Mouse (Mus musculus) kidney, adult 11 months (tissue): ENCODE measurements around the gene Fndc5.

ENCODE experiments used
- DNase-seq: peaks from one replicate; pipeline ENCODE4 v3.0.0; 2022

Fndc5 gene

GRCm38 (mm10) chr4:129136579-129137391 lies at the start of gene Fndc5:
Gene Fndc5, plus strand, starts transcription at chr4:129136999.
- no peak for DNase-seq

- DNase-seq = no peak
Measured at GRCm38 (mm10) chr4:129087850-129088249, 48.9 kb upstream of the Fndc5 start.

GRCm38 (mm10) chr4:129095276-129095675 lies 41.5 kb upstream of the Fndc5 start:
- DNase-seq = no peak

GRCm38 (mm10) chr4:129097006-129097405 lies 39.8 kb upstream of the Fndc5 start:
- no peak for DNase-seq

GRCm38 (mm10) chr4:129102133-129102829 lies 34.5 kb upstream of the Fndc5 start:
- DNase-seq = no peak

- no peak for DNase-seq
Measured at GRCm38 (mm10) chr4:129105356-129105755, 31.4 kb upstream of the Fndc5 start, which contains the start of gene Tmem54. Gene Tmem54, plus strand, starts transcription at chr4:129105548.

- no peak for DNase-seq
Measured at GRCm38 (mm10) chr4:129106073-129106472, 30.7 kb upstream of the Fndc5 start.

- no peak for DNase-seq
Measured at GRCm38 (mm10) chr4:129107348-129107899, 29.4 kb upstream of the Fndc5 start.

- no peak for DNase-seq
Measured at GRCm38 (mm10) chr4:129108624-129109023, 28.2 kb upstream of the Fndc5 start.

- DNase-seq = no peak
Measured at GRCm38 (mm10) chr4:129110804-129111203, 26.0 kb upstream of the Fndc5 start.

GRCm38 (mm10) chr4:129111350-129111749 lies 25.4 kb upstream of the Fndc5 start:
- no peak for DNase-seq

GRCm38 (mm10) chr4:129112231-129112630 lies 24.6 kb upstream of the Fndc5 start:
- DNase-seq = no peak

- DNase-seq = peak; percentile 56
Measured at GRCm38 (mm10) chr4:129113083-129113988, 23.5 kb upstream of the Fndc5 start.

- DNase-seq = no peak
Measured at GRCm38 (mm10) chr4:129116703-129117102, 20.1 kb upstream of the Fndc5 start.

GRCm38 (mm10) chr4:129117720-129118510 lies 18.9 kb upstream of the Fndc5 start:
- DNase-seq = no peak

- DNase-seq = no peak
Measured at GRCm38 (mm10) chr4:129119708-129120107, 17.1 kb upstream of the Fndc5 start.

GRCm38 (mm10) chr4:129120520-129121445 lies 16.0 kb upstream of the Fndc5 start:
- DNase-seq = no peak

- no peak for DNase-seq
Measured at GRCm38 (mm10) chr4:129121569-129122086, 15.2 kb upstream of the Fndc5 start, which contains the start of gene Hpca. Gene Hpca, minus strand, starts transcription at chr4:129122036.

- no peak for DNase-seq
Measured at GRCm38 (mm10) chr4:129122107-129122506, 14.7 kb upstream of the Fndc5 start.

GRCm38 (mm10) chr4:129122719-129123118 lies 14.1 kb upstream of the Fndc5 start:
- no peak for DNase-seq
